Mouse (Mus musculus) kidney, adult 2 months (tissue): ENCODE measurements at regions not wholly inside any gene's neighbourhood (a gene's known extent, or its start where the extent isn't known, plus 50 kb on each side); places are given as distances from the start of the nearest gene placed in this dataset.

Source experiments
- DNase-seq: peaks from one replicate; pipeline ENCODE4 v3.0.0; 2021
- H3K27ac ChIP-seq: fragments of 200-500 bp; 2 replicates; pipeline ENCODE4 v1.5.1; 2012; ENCODE audit warnings: low read depth, low read length, control low read depth, inconsistent platforms; ENCODE audit not compliant: insufficient read depth
- H3K27me3 ChIP-seq: fragments of 200-500 bp; replicated peaks from 2 replicates; pipeline ENCODE4 v1.6.1; 2012; ENCODE audit warnings: mild to moderate bottlenecking, moderate library complexity, low read length, inconsistent platforms; ENCODE audit not compliant: control insufficient read depth, insufficient read depth
- H3K36me3 ChIP-seq: fragments of 200-500 bp; 2 replicates; pipeline ENCODE4 v1.6.1; 2012; ENCODE audit warnings: mild to moderate bottlenecking, moderate library complexity, low read length, inconsistent platforms; ENCODE audit not compliant: control insufficient read depth, insufficient read depth
- H3K4me1 ChIP-seq: fragments of 200-500 bp; 2 replicates; pipeline ENCODE4 v1.6.1; 2011; ENCODE audit warnings: low read length; ENCODE audit not compliant: control insufficient read depth, insufficient read depth
- H3K4me3 ChIP-seq: fragments of 200-500 bp; 2 replicates; pipeline ENCODE4 v1.5.1; 2011; ENCODE audit warnings: mild to moderate bottlenecking, low read depth, low read length, control low read depth; ENCODE audit not compliant: insufficient read depth
- CTCF ChIP-seq: fragments of 200-500 bp; conservative IDR thresholded peaks from 2 replicates; pipeline ENCODE4 v1.5.1; 2011; ENCODE audit warnings: low read depth, mild to moderate bottlenecking, control low read depth, low read length, moderate library complexity, mixed read lengths; ENCODE audit not compliant: insufficient read depth, insufficient read length
- POLR2A ChIP-seq: fragments of 200-500 bp; IDR thresholded peaks from one replicate; pipeline ENCODE4 v1.6.1; 2011; ENCODE audit warnings: low read depth, low read length, control low read depth
- WGBS: fragments of 180-500 bp; shearing (Covaris S2); methylation state at CpG from one replicate; pipeline ENCODE4 v1.1.7; 2018; 5-methylcytosine and 5-hydroxymethylcytosine counted together

DNA sequence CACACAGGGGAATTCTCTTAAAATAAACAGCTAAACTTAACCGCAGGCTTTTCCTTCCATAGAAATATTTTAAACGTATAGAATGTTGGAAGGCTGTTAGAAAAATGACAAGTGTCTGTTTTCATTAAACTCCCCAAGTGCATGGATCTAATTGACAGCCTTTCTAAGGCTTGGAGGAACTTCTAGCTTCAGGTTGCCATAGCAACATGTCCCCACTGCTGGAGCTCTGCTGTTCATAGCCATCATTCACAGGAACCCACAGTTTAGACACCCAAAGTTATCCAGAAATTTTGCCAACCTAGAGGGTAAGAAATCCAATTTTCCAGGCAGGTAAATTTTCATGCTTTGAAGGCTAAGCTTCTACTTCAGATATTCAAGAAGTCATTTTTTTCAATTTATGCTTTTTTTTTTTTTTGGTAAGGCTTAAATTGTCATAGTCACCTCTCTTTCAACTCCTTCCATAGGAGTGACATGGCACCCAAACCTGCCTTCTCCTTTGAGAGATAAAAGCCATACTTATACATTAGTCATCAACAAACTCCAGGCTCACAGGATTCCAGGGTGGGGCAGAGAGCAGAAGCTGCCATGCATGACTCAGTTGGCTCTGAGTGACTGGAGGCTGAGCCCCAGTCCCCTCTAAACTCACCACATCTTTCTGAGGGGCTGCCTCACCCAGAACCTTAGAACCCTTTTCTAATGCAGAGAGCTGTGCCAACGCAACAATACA lies 385.1 kb downstream of the Ccser2 start:
- Histone ChIP-seq H3K4me3 (no peak overlapping the region), H3K4me1 (no peaks in the 10 kb centered on the region), H3K27ac (no peak overlapping the region), H3K27me3 (no peaks in the 10 kb centered on the region), H3K36me3 (no peaks in the 10 kb centered on the region)
- TF ChIP-seq CTCF (no peak), POLR2A (no peak)
- DNase-seq, result no peak
- WGBS, result 67% methylated on average over 3 of the region's 3 CpGs

- Histone ChIP-seq H3K27ac (no peak overlapping the region), H3K4me3 (no peak overlapping the region), H3K27me3 (no peaks in the 10 kb centered on the region), H3K4me1 (no peaks in the 10 kb centered on the region), H3K36me3 (no peaks in the 10 kb centered on the region)
- DNase-seq, result no peak
- TF ChIP-seq CTCF (no peak), POLR2A (no peak)
- WGBS, result 49% methylated on average over 3 of the region's 3 CpGs
These were observed 405.2 kb downstream of the Ccser2 start for GRCm38 (mm10) chr14:36563229-36563865.

DNA sequence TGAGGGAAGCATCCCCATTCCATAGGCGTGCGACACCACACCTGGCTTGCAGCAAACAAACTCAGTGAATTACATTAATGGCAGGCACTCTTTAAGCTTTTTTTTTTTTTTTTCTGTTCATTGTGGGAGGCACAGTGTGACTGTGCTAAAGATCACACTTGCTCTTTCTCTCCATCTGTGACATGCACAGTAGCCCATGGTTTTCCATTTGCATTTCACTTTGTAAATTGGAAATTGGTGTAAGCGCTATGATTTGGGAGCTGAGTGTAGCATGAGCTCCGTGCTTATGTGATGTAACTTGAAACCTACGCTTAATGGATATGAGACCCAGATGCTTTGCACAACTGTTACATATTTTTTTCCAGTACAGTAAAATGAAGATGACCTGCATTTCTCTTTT lies 431.2 kb downstream of the Ccser2 start:
- no peak overlapping the region for H3K27ac ChIP-seq
- WGBS, result 77% methylated on average over 5 of the region's 5 CpGs
- H3K4me1 ChIP-seq, result no peaks in the 10 kb centered on the region
- DNase-seq, result no peak
- H3K27me3 ChIP-seq, result no peaks in the 10 kb centered on the region
- H3K36me3 ChIP-seq, result no peaks in the 10 kb centered on the region
- TF ChIP-seq POLR2A (no peak), CTCF (no peak)
- H3K4me3 ChIP-seq, result no peak overlapping the region

DNA sequence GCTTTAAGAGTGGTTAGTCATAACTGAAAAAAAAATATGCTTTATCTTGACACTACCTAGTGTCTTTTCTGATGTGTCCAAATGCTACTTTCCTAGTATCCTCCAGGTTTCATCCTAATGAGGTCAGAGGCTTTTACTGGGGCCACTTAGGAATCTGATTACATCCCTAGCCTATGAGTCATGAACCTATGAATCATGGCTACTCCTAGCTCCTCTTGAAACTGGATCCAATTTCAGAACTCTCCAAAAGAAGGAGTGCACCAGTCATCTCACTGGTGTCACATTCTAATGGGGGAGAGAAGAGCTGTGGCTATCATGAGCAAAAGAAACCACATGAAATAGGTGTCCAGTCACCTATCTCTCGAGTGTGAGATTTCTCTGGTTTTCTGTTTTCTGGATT lies 432.6 kb downstream of the 4930474N05Rik start:
- TF ChIP-seq POLR2A (no peak), CTCF (no peak)
- Histone ChIP-seq H3K4me3 (no peak overlapping the region), H3K27ac (no peak overlapping the region), H3K4me1 (no peaks in the 10 kb centered on the region), H3K27me3 (no peaks in the 10 kb centered on the region), H3K36me3 (no peaks in the 10 kb centered on the region)
- 23% methylated on average over 1 of the region's 1 CpGs for WGBS
- DNase-seq, result no peak

DNA sequence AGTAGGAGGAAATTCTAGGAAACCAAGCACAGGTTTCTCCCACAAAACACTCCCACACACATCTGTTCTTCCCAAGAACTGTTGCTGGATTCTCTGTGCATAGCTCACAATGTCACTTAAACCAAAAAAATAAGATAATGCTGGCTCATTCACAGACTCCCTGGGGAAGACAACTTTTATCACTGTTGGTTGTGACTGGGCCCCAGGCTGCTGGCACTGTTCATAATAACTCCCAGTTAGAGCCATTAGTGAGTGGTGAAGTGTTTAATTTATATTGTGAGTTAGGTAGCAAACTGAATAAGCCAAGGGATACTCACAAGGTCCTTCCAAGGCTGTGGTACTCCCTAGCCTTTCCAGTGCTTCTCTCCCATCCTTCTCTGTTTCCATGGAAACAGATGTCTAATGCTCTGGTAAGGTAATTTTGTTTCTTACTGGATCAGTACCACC lies 430.9 kb downstream of the 4930474N05Rik start:
- no peak for DNase-seq
- Histone ChIP-seq H3K36me3 (no peaks in the 10 kb centered on the region), H3K4me3 (no peak overlapping the region), H3K4me1 (no peaks in the 10 kb centered on the region), H3K27ac (no peak overlapping the region), H3K27me3 (no peaks in the 10 kb centered on the region)
- TF ChIP-seq CTCF, result no peak
- no peak for TF ChIP-seq POLR2A

DNA sequence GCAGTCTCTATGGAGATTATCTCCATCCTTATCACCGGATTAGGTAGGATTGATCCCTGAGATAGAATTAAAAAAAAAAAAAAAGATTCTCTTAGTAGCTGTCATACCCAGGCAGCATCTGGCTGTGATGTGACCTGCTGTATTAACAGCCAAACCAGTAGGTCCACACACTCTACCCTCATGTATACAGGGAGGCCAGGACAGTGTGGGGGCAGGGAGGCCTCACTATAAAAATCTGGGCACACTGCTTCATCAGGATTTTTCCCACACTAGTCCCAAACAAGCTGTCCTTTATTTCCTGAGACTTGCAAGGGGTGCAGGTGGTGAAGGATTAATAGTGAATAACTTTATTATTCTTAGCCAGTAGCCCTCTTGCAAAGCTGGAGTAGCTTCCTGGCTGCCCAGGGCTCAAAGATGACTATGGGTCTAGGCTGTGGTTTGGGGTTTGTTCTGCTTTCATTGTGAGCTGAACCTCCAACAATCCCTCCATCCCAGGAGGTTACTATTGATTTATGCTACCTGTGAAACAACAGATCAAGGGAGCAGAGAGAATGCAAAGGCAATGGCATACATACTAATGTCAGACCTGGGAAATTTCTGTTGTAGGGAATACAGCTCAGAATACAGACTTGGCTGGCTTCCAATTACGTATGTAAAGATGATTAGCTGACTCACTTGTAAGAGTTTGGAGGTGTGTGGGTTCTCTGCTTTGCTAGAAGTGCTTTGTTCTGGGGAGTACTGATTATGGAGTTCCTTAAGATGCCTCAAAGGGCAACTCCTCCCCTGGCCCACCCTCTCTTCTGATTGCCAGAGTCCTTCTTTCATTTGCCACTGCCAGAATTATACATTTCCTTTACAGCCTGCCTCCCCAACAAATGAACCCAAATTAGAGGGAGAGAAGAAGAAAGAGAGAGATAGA lies 407.6 kb downstream of the 4930474N05Rik start:
- Histone ChIP-seq H3K27ac (no peak overlapping the region), H3K4me3 (no peak overlapping the region), H3K27me3 (no peaks in the 10 kb centered on the region), H3K4me1 (no peaks in the 10 kb centered on the region), H3K36me3 (no peaks in the 10 kb centered on the region)
- DNase-seq, result no peak
- no peak for TF ChIP-seq POLR2A
- WGBS, result 67% methylated on average over 2 of the region's 2 CpGs

DNA sequence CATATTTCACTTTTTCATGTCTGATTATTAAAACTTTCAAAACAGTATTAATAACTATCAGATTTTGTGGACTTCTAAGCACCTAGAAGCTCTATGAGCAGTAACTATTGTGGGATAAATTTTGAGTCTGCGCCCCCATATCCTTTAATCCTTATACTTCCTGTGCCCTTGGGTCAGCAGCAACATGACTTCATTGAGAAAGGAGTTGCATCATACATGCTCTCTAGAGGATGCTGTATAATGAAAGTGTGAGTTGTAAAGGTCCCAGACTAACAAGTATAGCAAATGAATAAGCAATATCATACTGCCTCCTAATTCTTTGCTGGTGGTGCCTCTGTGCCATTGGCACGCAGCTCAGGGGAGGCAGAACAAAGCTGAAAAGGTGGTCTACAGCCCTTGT lies 404.6 kb downstream of the 4930474N05Rik start:
- Histone ChIP-seq H3K27ac (no peak overlapping the region), H3K4me3 (no peak overlapping the region), H3K4me1 (no peaks in the 10 kb centered on the region), H3K27me3 (no peaks in the 10 kb centered on the region), H3K36me3 (no peaks in the 10 kb centered on the region)
- 88% methylated on average over 2 of the region's 2 CpGs for WGBS
- no peak for DNase-seq
- TF ChIP-seq POLR2A, result no peak
- no peak for TF ChIP-seq CTCF
